Mouse (Mus musculus) urinary bladder, adult 18-20 months (tissue): Measurements from ENCODE around the gene Fcrla.
A peak's percentile ranks its signal among the peaks of the same experiment; 100 is the strongest.

Experiments
- DNase-seq, 2 experiments: peaks; one replicate each; pipeline ENCODE4 v3.0.0; 2022; ENCODE audit warnings: low spot score in 2 of 2, mixed read lengths in 2 of 2

Fcrla gene

DNA sequence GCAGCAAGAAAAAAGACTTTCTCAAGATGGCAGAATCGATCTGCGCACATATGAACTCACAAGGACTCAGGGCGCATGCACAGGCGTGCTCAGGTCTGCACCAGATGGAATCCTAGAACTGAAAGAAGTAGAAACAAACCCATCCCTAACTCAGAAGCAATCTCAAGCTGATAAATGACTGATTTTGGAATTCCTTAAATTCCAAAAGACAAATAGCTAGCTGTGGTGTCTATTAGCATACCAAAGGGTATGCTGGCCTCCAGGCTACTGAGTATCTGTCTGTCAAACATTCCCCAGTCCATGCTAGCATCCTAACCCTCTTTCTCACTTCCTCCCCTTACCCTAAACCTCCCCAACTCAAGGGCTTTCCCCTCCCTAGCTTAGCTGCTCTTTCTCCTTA, 38.1 kb downstream of the Fcrla start:
- DNase-seq = no peak

DNA sequence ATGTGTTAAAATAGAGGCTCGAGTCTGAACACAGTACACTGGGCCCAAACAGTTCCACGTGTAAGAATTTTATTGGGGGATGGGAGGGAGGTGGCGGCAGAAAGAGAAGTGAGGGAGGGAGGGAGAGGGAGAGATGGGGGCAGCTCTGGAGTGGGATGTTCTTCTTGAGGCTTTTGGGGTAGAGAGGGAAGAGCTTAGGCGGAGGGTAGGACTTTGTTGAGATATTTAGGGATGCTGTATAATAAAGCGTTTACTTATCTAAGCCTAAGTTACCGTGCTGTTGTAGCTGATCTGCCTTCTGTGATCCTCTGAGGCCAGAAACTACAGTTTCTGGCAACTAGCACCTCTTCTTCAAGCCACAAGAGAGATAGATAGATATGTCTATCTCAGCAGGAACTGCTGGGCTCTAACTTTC, 41.3 kb downstream of the Fcrla start:
- no peak for DNase-seq

DNA sequence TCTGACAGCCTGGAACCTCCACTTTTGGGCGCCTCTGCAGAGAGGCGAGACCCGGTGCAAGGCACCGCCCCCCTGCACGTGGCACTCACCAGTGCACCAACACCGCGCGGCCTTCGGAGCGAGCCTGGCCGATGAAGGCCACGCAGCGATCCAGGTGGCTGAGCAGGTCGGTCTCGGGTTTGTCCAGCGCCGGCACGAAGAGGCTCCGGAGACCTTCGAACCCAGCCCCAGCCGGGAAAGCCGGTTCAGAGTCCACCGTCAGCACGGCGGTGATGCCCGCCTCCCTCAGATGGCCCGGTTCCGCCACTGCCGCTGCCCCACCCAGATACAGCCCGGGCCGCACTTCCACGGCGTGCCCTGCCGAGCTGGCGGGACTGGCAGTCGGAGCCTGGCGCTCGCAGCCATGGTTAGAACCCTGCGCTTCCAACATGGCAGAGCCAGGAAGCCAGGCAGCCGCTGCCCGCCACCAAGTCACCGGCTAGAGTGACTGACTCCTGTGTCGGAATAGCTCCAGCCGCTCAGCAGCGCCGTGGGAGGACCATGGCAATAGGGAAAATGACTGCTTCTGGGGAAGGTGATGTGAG, 42.3 kb downstream of the Fcrla start, which contains the start of the genes Gm26620 and Dusp12:
Gm26620 (plus strand) TSS at position 88 of the 584 bp plus-strand sequence.
Dusp12 (minus strand) TSS at position 563 of the 584 bp plus-strand sequence.
- DNase-seq = peak; percentile 78 to 80

DNA sequence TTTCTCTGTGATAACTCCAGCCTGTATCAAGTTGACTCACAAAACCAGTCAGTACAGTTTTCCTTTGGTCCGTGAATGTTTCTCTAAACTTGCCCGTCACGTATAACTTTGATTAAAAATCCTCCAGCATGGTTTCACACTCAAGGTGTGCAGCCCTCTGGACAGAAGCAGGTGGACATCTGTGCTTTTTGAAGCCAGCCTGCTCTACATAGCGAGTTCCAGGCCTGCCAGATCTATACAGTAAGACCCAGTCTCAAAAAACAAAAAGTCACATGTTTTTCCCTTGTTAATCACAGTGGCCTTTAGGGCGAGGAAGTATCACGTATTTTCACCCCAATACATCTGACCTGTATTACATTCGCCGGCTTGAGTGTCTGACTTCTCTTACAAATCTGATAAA, 43.0 kb downstream of the Fcrla start:
- no peak for DNase-seq

DNA sequence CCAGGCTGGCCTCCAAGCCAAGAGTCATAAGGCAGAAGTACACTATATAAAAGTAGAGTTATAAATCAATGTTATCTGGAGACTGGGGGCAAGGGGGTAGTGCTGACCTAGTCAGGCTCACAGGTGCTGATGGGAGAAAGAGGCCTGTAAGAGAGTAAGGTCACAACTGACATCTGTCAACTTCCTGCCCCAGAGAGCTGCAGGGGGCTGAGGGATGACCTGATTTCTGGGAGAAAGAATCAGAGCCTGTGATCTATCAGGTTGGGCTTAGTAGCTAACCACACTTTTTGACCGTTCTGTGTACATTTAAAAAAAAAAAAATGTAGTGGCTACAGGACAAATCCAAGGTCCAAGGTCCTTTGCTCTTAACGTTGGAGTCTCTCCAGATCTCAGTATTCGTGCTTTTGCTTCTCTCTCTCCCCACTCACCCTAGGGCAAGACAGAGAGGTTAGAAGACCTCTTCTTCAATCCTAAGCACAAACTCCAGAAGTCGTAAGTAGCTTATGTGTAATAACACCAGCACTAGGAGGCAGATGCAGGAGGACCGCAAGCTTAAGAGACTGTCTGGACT, 44.4 kb downstream of the Fcrla start:
- DNase-seq = no peak

DNA sequence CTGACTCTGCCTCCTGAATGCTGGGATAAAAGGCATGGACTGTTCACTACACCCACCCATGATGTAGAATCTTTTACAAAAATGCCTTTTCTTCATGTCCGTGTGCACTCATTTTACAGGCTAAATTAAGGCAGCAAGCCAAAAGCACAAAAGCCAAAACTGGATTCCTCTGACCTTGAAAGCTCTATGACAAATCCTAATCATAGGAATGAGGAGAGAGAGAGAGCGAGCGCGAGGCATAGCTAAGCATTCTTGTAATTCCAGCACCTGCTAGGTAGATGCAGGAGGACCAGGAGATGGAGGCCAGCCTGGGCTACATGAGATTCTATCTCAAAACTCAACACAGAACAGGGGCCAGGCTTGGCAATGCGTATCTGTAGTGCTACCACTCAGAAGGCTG, 50.5 kb downstream of the Fcrla start:
- no peak for DNase-seq

DNA sequence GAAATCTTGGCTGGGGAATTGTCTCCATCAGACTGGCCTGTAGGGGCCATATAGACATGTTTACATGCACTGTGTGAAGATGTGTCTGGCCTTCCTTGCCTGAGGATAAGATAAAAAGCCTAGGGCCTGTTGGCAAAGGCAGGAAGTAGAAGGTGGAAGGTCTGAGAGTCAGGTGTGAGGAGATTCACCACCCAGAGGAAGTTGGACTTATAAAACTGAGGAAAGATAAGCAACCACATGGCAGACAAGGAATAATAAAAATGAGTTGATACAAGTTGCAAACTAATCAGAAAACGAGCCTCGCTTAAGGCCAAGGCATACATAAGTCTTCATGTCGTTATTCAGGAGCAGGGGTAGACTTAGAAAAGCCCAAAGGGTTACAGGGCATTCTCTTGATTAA, 51.7 kb downstream of the Fcrla start:
- no peak for DNase-seq

DNA sequence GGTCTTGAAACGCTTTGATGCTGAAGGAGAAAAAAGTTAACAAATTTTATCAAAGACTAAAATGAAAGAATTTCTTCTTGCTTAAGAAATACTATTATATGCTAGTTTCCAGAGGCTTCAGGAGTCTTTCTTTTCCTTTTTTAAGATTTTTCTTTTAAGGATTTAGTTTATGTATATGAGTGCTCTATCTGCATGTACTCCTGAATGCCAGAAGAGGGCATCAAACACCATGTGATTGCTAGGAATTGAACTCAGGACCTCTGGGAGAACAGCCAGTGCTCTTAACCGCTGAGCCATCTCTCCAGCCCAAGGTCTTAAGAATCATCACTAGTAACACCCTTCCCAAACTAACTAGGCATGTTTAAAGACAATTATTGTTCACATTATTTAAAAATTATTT, 55.4 kb downstream of the Fcrla start:
- no peak for DNase-seq

DNA sequence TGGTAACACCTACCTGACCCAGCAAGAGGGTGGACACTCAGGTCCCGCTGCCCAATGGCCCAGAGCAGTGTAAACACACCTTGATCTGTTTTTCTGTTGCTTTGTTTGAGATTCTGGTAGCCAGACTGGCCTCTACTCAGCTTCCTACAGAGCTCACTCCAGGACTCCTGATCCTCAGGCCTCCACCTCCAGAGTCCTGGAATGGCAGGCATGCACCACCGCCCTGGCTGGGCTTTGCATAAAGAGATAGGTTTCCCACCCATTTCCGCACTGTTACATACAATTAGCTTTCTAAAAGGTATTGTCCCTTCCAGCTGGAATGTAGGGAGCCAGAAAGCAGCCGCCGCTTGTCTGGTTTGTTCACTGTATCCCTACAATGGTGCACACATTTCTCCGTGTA, 56.0 kb downstream of the Fcrla start:
- DNase-seq = no peak

DNA sequence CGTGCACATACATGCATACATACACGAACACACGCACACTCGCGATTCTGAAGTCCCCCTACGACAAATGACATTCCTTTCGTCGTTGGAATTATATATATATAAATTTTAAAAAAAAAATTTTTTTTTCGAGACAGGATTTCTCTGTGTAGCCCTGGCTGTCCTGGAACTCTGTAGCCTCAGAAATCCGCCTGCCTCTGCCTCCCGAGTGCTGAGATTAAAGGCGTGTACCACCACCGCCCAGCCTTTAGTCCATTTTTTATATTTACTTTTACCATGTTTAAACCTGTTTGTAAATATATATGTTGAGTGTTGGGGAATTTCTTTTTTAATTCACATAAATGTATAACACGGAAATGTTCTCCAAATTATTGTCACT, 58.5 kb downstream of the Fcrla start:
- no peak for DNase-seq

DNA sequence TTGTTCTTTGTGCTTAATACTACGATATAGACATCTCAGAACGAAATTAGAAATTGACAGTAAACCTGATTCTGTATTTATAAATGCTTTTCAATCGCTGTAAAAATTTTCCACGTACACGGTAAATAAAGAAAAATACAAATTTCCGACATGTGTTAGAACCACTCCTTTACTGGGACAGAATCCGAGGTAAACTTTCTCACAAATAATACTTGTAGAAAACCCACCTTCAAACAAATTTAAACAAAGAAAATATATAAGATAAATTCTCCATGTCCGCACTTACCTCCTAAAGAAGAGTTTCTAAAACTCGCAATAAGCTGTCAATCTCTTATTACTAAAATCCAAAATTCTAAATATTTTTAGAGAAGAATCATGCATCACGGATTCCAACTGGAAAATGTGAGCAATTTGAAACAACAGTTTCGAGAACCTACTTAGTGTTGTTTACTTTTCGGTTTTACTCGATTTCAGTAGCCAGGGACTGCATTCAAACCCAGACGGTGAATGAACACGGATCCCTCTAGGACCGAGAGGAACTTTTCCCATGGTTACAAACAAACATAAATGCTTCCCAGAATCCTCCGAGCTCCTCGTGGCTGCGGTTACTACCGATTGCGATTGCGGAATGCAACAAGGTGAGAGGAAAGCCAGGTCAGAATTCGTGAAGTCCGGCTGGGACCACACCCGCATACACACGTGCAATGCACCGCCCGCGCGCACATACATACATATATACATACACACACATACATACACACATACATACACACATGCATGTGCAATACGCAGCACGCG, 59.1 kb downstream of the Fcrla start:
- peak; percentile 52 to 68 for DNase-seq

DNA sequence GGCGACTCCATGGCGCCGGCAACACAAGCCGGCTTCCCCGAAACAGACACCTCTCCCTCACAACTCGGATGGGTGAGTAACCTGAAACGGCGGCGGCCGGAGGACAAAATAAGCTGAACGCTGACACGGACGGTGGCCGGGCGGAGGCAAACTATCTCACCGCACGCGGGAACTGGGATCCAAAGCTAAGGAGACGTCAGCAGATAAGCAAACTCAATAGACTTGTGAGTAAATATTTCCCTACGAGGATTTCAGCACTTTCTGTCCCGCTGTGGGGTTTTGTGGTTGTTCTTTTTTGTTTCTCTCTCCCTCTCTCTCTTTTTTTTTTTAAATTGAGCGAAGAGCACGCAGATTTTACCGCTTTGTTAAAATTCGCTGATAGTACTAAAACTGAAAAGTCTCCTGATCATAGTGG, 59.7 kb downstream of the Fcrla start, which contains the start of gene Atf6:
Atf6 (minus strand) TSS at position 81 of the 415 bp plus-strand sequence.
- peak; percentile 95 to 99 for DNase-seq
